Mouse (Mus musculus) kidney, adult 2 months (tissue): ENCODE measurements at regions not wholly inside any gene's neighbourhood (a gene's known extent, or its start where the extent isn't known, plus 50 kb on each side); places are given as distances from the start of the nearest gene placed in this dataset.

Source experiments
- CTCF ChIP-seq: fragments of 200-500 bp; conservative IDR thresholded peaks from 2 replicates; pipeline ENCODE4 v1.5.1; 2011; ENCODE audit warnings: low read depth, mild to moderate bottlenecking, control low read depth, low read length, moderate library complexity, mixed read lengths; ENCODE audit not compliant: insufficient read depth, insufficient read length
- POLR2A ChIP-seq: fragments of 200-500 bp; IDR thresholded peaks from one replicate; pipeline ENCODE4 v1.6.1; 2011; ENCODE audit warnings: low read depth, low read length, control low read depth

GRCm38 (mm10) chr13:11205216-11205786 is 844.7 kb upstream of the Chrm3 start:
- TF ChIP-seq CTCF (no peak), POLR2A (no peak)
